Mouse (Mus musculus): ENCODE measurements around the gene Tcte2. TPM values are rescaled to one million over a fixed set of nuclear protein-coding genes. Genes with fewer than 3 reads are reported as not detected.

The Tcte2 gene
- polyA plus RNA-seq, 1 experiment: 0.97 TPM

DNA sequence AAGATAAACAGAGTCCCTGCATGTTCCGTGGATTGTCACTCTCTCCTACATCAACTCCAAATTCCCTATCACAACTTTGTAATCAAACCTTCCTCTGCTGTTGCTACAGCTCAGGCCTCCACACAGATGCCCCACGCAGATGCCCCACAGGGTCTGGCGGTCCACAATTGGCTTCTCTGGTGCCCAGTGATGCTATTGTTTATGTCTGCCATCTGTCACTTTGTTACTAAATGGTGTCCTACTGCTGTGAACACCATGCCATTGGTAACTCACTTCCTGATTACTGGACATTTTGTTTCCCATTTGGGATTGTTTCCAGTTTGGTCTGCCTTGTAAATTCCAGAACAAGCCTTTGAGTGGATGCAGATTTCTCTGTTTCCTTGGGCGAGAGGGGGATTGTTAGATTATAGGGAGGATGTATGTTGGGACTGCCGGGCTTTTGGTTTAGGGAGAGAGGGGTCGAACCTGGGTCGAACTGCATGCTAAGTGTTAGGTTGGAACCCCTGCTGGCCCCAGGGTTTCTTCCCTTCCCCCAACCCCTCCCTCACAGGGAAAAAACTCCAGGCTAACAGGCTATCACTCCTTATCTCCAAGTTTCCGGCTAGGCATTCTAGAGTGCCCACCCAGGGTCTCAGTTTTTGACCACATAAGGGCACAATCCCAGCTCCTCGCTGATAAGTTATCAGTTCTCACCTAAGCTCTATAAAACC is 57.9 kb downstream of the Tcte2 start:
- Histone ChIP-seq H3K79me2 (ENCODE audit: control insufficient read depth, insufficient read depth) (no peaks in the 10 kb centered on the region), H3K36me3 (ENCODE audit: control insufficient read depth, insufficient read depth) (no peaks in the 10 kb centered on the region), H3K4me2 (ENCODE audit: low read depth) (no peak overlapping the region), H3K27me3 (ENCODE audit: control insufficient read depth, insufficient read depth, insufficient read length) (no peaks in the 10 kb centered on the region), H3ac (ENCODE audit: control insufficient read depth, insufficient read length) (no peak overlapping the region), H3K4me3 (no peak overlapping the region)
- no peak for TF ChIP-seq TCF12 (IDR thresholded peaks at IDR 0.05; ENCODE audit: insufficient read depth, poor library complexity, severe bottlenecking)
- no peak for TF ChIP-seq MYOD1 (IDR thresholded peaks at IDR 0.05; ENCODE audit: control insufficient read depth in 1 of 3, insufficient read length in 2 of 3, low read depth in 2 of 3)
- TF ChIP-seq CEBPB (IDR thresholded peaks at IDR 0.05; ENCODE audit: insufficient read depth, poor library complexity, severe bottlenecking): no peak

- Histone ChIP-seq H3K4me3 (no peak overlapping the region), H3K36me3 (ENCODE audit: control insufficient read depth, insufficient read depth) (no peaks in the 10 kb centered on the region), H3K79me2 (ENCODE audit: control insufficient read depth, insufficient read depth) (no peaks in the 10 kb centered on the region), H3K4me2 (ENCODE audit: low read depth) (no peak overlapping the region), H3K27me3 (ENCODE audit: control insufficient read depth, insufficient read depth, insufficient read length) (no peaks in the 10 kb centered on the region), H3ac (ENCODE audit: control insufficient read depth, insufficient read length) (no peak overlapping the region)
- TF ChIP-seq CEBPB (IDR thresholded peaks at IDR 0.05; ENCODE audit: insufficient read depth, poor library complexity, severe bottlenecking): peak; percentile 29; the same call in 1 of the 2 replicates
- TF ChIP-seq MAX (IDR thresholded peaks at IDR 0.05; ENCODE audit: low read depth): no peak
Observed at GRCm38 (mm10) chr17:13700131-13701016, 61.3 kb downstream of the Tcte2 start.

DNA sequence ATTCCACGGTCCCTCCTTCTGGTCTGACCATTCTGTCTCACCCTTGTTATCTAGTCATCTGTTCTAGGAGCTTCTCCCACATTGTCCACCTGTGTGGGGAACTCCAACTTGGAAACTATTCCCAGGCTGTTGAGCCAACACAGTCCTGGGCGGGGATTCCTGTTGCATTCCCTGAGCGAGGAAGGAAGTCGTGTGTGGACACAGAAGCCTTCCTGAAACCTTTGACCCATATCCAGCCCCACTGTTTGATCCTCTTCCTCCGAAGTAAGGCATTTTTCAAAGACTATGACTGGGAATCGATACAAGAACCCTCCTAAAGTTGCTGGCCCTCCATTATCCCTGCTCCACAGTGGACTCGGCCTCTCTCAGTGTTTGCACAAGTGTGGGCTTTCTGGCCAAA is 61.9 kb downstream of the Tcte2 start:
- no peaks in the 10 kb centered on the region for H3K36me3 ChIP-seq (ENCODE audit: control insufficient read depth, insufficient read depth)
- TF ChIP-seq MYOG (IDR thresholded peaks at IDR 0.05; ENCODE audit: control insufficient read depth in 1 of 3, insufficient read depth in 1 of 3, insufficient read length in 2 of 3, low read depth in 2 of 3) (peak in 1 of 3 experiments; percentile 24), MYOD1 (IDR thresholded peaks at IDR 0.05; ENCODE audit: control insufficient read depth in 1 of 3, insufficient read length in 2 of 3, low read depth in 2 of 3) (peak in 1 of 3 experiments; percentile 26), TCF12 (IDR thresholded peaks at IDR 0.05; ENCODE audit: insufficient read depth, poor library complexity, severe bottlenecking) (no peak), E2F4 (IDR thresholded peaks at IDR 0.05; ENCODE audit: insufficient read depth) (no peak), REST (IDR thresholded peaks at IDR 0.05; ENCODE audit: insufficient read depth, insufficient read length) (no peak)
- H3K79me2 ChIP-seq (ENCODE audit: control insufficient read depth, insufficient read depth): no peaks in the 10 kb centered on the region
- no peak overlapping the region for H3K4me3 ChIP-seq
- no peak overlapping the region for H3ac ChIP-seq (ENCODE audit: control insufficient read depth, insufficient read length)
- H3K4me2 ChIP-seq (ENCODE audit: low read depth): no peak overlapping the region
- no peaks in the 10 kb centered on the region for H3K27me3 ChIP-seq (ENCODE audit: control insufficient read depth, insufficient read depth, insufficient read length)

- Histone ChIP-seq H3K36me3 (ENCODE audit: control insufficient read depth, insufficient read depth) (no peaks in the 10 kb centered on the region), H3K4me2 (ENCODE audit: low read depth) (no peak overlapping the region), H3K4me3 (no peak overlapping the region), H3ac (ENCODE audit: control insufficient read depth, insufficient read length) (no peak overlapping the region), H3K79me2 (ENCODE audit: control insufficient read depth, insufficient read depth) (no peaks in the 10 kb centered on the region), H3K27me3 (ENCODE audit: control insufficient read depth, insufficient read depth, insufficient read length) (no peaks in the 10 kb centered on the region)
- TF ChIP-seq POLR2A (IDR thresholded peaks at IDR 0.05; ENCODE audit: insufficient read length, low read depth) (no peak), MYOD1 (IDR thresholded peaks at IDR 0.05; ENCODE audit: control insufficient read depth in 1 of 3, insufficient read length in 2 of 3, low read depth in 2 of 3) (no peak), POLR2AphosphoS2 (IDR thresholded peaks at IDR 0.05; ENCODE audit: insufficient read length, low read depth) (no peak), TCF12 (IDR thresholded peaks at IDR 0.05; ENCODE audit: insufficient read depth, poor library complexity, severe bottlenecking) (no peak), USF1 (IDR thresholded peaks at IDR 0.05; ENCODE audit: low read depth) (no peak), CEBPB (IDR thresholded peaks at IDR 0.05; ENCODE audit: insufficient read depth, poor library complexity, severe bottlenecking) (no peak), E2F4 (IDR thresholded peaks at IDR 0.05; ENCODE audit: insufficient read depth) (no peak), TCF3 (IDR thresholded peaks at IDR 0.05; ENCODE audit: insufficient read length, low read depth) (no peak), MAX (IDR thresholded peaks at IDR 0.05; ENCODE audit: low read depth) (no peak), SRF (IDR thresholded peaks at IDR 0.05; ENCODE audit: control insufficient read depth, insufficient read length, low read depth) (no peak), MYOG (IDR thresholded peaks at IDR 0.05; ENCODE audit: control insufficient read depth in 1 of 3, insufficient read depth in 1 of 3, insufficient read length in 2 of 3, low read depth in 2 of 3) (no peak), REST (IDR thresholded peaks at IDR 0.05; ENCODE audit: insufficient read depth, insufficient read length) (no peak)
Observed at GRCm38 (mm10) chr17:13698194-13698593, 63.4 kb downstream of the Tcte2 start.

DNA sequence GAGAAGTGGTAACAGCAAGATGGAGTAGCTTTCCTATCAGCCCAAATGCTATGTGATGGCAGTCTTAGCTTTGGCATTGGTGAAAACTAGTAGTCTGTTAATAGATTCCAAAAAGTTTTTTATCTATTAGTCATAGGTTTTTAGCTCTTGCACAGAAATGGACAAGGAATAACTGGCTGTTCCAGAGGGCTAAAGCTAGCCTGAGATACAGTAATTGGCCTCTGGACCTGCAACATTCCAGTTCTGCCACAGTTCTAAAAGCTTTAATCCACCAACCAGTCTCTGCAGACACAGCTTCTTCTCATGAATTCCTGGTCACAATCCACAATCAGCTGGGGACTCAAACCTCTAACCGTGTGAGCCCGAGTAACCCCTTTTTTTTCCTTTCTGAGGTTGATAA is 64.0 kb downstream of the Tcte2 start:
- no peaks in the 10 kb centered on the region for H3K36me3 ChIP-seq (ENCODE audit: control insufficient read depth, insufficient read depth)
- no peak overlapping the region for H3ac ChIP-seq (ENCODE audit: control insufficient read depth, insufficient read length)
- no peak for TF ChIP-seq TCF3 (IDR thresholded peaks at IDR 0.05; ENCODE audit: insufficient read length, low read depth)
- TF ChIP-seq POLR2AphosphoS2 (IDR thresholded peaks at IDR 0.05; ENCODE audit: insufficient read length, low read depth): no peak
- no peak for TF ChIP-seq SRF (IDR thresholded peaks at IDR 0.05; ENCODE audit: control insufficient read depth, insufficient read length, low read depth)
- H3K4me3 ChIP-seq: no peak overlapping the region
- no peak overlapping the region for H3K4me2 ChIP-seq (ENCODE audit: low read depth)
- H3K27me3 ChIP-seq (ENCODE audit: control insufficient read depth, insufficient read depth, insufficient read length): no peaks in the 10 kb centered on the region
- H3K79me2 ChIP-seq (ENCODE audit: control insufficient read depth, insufficient read depth): no peaks in the 10 kb centered on the region
